Mouse (Mus musculus) erythroblast, embryonic 14.5 days (primary cell): ENCODE results near the gene Acp5.

Experiments
- GATA1 ChIP-seq: IDR thresholded peaks from 2 replicates; pipeline ENCODE4 v1.6.1; 2012; ENCODE audit warnings: low read length, inconsistent platforms, mixed read lengths
- TAL1 ChIP-seq: IDR thresholded peaks from 3 replicates; pipeline ENCODE4 v1.6.1; 2012; ENCODE audit warnings: low read length, inconsistent platforms, mixed read lengths

DNA sequence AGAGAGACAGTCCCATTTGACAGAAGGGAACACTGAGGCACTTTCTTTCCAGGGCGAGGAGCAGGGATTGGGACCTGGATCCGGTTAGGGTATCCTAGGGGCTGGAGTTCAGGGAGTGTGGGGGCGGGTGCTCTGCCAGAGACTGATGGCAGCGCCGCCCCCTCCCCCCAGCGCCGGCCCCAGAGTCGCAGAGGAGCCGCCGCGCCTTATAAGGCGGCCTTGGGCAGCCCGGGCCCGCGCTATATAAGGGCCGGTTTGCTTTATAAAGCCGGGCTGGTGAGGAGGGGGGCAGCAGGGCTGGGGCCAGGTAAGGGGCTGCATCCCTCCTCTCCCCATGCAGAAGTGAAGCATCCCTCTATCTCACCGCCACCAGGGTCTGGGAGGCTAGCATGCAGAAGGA, 35.6 kb downstream of the Acp5 start:
- TF ChIP-seq GATA1 (no peak), TAL1 (no peak)
